Mouse (Mus musculus): ENCODE measurements around the gene Psmb9.

The Psmb9 gene

GRCm38 (mm10) chr17:34205021-34205745 lies 17.6 kb upstream of the Psmb9 start:
- DNase-seq = no peak

- peak; percentile 89 for DNase-seq
Observed at GRCm38 (mm10) chr17:34204303-34205010, 16.9 kb upstream of the Psmb9 start.

GRCm38 (mm10) chr17:34203444-34203843 lies 15.9 kb upstream of the Psmb9 start, which contains the start of gene Tap2:
Gene Tap2 (plus strand): TSS chr17:34203527.
- DNase-seq = no peak

- DNase-seq = no peak
Observed at GRCm38 (mm10) chr17:34202760-34203442, 15.3 kb upstream of the Psmb9 start.

- DNase-seq = no peak
Observed at GRCm38 (mm10) chr17:34201506-34202055, 14.0 kb upstream of the Psmb9 start.

- no peak for DNase-seq
Observed at GRCm38 (mm10) chr17:34200772-34201505, 13.4 kb upstream of the Psmb9 start.

GRCm38 (mm10) chr17:34200047-34200446 lies 12.5 kb upstream of the Psmb9 start:
- no peak for DNase-seq

- DNase-seq = no peak
Observed at GRCm38 (mm10) chr17:34199050-34199619, 11.6 kb upstream of the Psmb9 start.

- no peak for DNase-seq
Observed at GRCm38 (mm10) chr17:34198521-34198912, 11.0 kb upstream of the Psmb9 start.

GRCm38 (mm10) chr17:34197904-34198520 lies 10.4 kb upstream of the Psmb9 start:
- peak; percentile 66 for DNase-seq

- DNase-seq = peak; percentile 94
Observed at GRCm38 (mm10) chr17:34196941-34197894, 9.7 kb upstream of the Psmb9 start, which contains the start of gene Psmb8. Gene Psmb8 (plus strand): TSS chr17:34197721.

GRCm38 (mm10) chr17:34196491-34196890 lies 8.9 kb upstream of the Psmb9 start:
- DNase-seq = no peak

- DNase-seq = no peak
Observed at GRCm38 (mm10) chr17:34194723-34195122, 7.2 kb upstream of the Psmb9 start.

GRCm38 (mm10) chr17:34193468-34193867 lies 5.9 kb upstream of the Psmb9 start:
- DNase-seq = no peak

- DNase-seq = no peak
Observed at GRCm38 (mm10) chr17:34192852-34193251, 5.3 kb upstream of the Psmb9 start.

GRCm38 (mm10) chr17:34188986-34189385 lies 1.4 kb upstream of the Psmb9 start:
- no peak for DNase-seq

- DNase-seq = no peak
Observed at GRCm38 (mm10) chr17:34188010-34188409, 446 bp upstream of the Psmb9 start.

- no peak for DNase-seq
Observed at GRCm38 (mm10) chr17:34186885-34187260, 691 bp downstream of the Psmb9 start.

GRCm38 (mm10) chr17:34185526-34185925 lies 2.0 kb downstream of the Psmb9 start:
- no peak for DNase-seq

- DNase-seq = no peak
Observed at GRCm38 (mm10) chr17:34183564-34184219, 3.9 kb downstream of the Psmb9 start.

Data from kidney, adult 9 months (tissue).